Mouse (Mus musculus) liver, adult 10 weeks (tissue): ENCODE measurements around the gene Usp26. TPM values are rescaled to one million over a fixed set of nuclear protein-coding genes. Genes with fewer than 3 reads are reported as not detected.

Experiments used
- polyA plus RNA-seq: library from polyadenylated mRNA; stranded (reverse); fragments of 350-450 nt; fragmentation: Illumina TruSeq; extraction: RNeasy Lipid Tissue Mini Kit (QIAGEN cat#74804); gene quantifications from one replicate; pipeline ENCODE4 v1.2.3, GENCODE M21; 2014; ENCODE audit warnings: low read depth, low replicate concordance

The Usp26 gene
- polyA plus RNA-seq: not detected

GRCm38 (mm10) chrX:51801133-51801532 is at the start of gene Usp26:
Gene Usp26, minus strand, starts transcription at chrX:51801233.

Other genes starting within 250 kb of the Usp26 start
- 0.08 TPM for gene Hs6st2, start 119.4 kb downstream of the Usp26 start, polyA plus RNA-seq
- not detected for gene 1700080O16Rik, start 171.5 kb upstream of the Usp26 start, polyA plus RNA-seq